Mouse (Mus musculus) MEL (cell line): ENCODE results near the gene Crisp4. TPM values are rescaled to one million over a fixed set of nuclear protein-coding genes. Genes with fewer than 3 reads are reported as not detected.

Experiments used
- DNase-seq: peaks from one replicate; pipeline ENCODE4 v3.0.0; 2011; ENCODE audit warnings: low read depth, low spot score
- H3K27ac ChIP-seq: 2 replicates; pipeline ENCODE4 v1.5.1; 2012; ENCODE audit warnings: low read depth, mild to moderate bottlenecking, control low read depth, low read length, moderate library complexity; ENCODE audit not compliant: control insufficient read depth
- H3K27me3 ChIP-seq, 2 experiments: fragments of 150-350 bp in 1 of 2; sonication (generic) in 1 of 2; 2 replicates each; pipeline ENCODE4 v1.6.1; 2012; ENCODE audit warnings: low read length in 2 of 2, mild to moderate bottlenecking in 2 of 2, improper control_type of control experiment in 1 of 2, moderate library complexity in 1 of 2; ENCODE audit not compliant: insufficient read depth in 2 of 2, control insufficient read depth in 1 of 2
- H3K36me3 ChIP-seq, 2 experiments: 2 replicates each; pipeline ENCODE4 v1.6.1; 2012 to 2014; ENCODE audit warnings: low read length in 2 of 2, improper control_type of control experiment in 1 of 2, inconsistent platforms in 1 of 2, mild to moderate bottlenecking in 1 of 2; ENCODE audit not compliant: insufficient read depth in 2 of 2, control insufficient read depth in 1 of 2
- H3K4me1 ChIP-seq, 2 experiments: fragments of 150-350 bp in 1 of 2; sonication (generic) in 1 of 2; 2 replicates each; pipeline ENCODE4 v1.6.1; 2012; ENCODE audit warnings: low read length in 2 of 2, improper control_type of control experiment in 1 of 2, mild to moderate bottlenecking in 1 of 2; ENCODE audit not compliant: insufficient read depth in 2 of 2, control insufficient read depth in 1 of 2
- H3K4me3 ChIP-seq, 2 experiments: fragments of 150-350 bp in 1 of 2; sonication (generic) in 1 of 2; 2 replicates each; pipeline ENCODE4 v1.5.1; 2012; ENCODE audit warnings: low read depth in 2 of 2, low read length in 2 of 2, mild to moderate bottlenecking in 2 of 2, moderate library complexity in 2 of 2, control low read depth in 1 of 2, improper control_type of control experiment in 1 of 2; ENCODE audit not compliant: control insufficient read depth in 1 of 2, insufficient read depth in 1 of 2
- H3K79me2 ChIP-seq: 2 replicates; pipeline ENCODE4 v1.6.1; 2012; ENCODE audit warnings: mild to moderate bottlenecking, low read length, moderate library complexity; ENCODE audit not compliant: control insufficient read depth, poor library complexity, insufficient read depth
- H3K9ac ChIP-seq: 2 replicates; pipeline ENCODE4 v1.6.1; 2012; ENCODE audit warnings: low read depth, mild to moderate bottlenecking, control low read depth, low read length, moderate library complexity; ENCODE audit not compliant: control insufficient read depth, poor library complexity, severe bottlenecking
- H3K9me3 ChIP-seq: fragments of 150-350 bp; sonication (generic); replicated peaks from 2 replicates; pipeline ENCODE4 v1.6.1; 2012; ENCODE audit warnings: mild to moderate bottlenecking, low read length, improper control_type of control experiment, moderate library complexity; ENCODE audit not compliant: insufficient read depth
- CHD1 ChIP-seq: IDR thresholded peaks from 2 replicates; pipeline ENCODE4 v1.6.1; 2012; ENCODE audit warnings: low read depth, mild to moderate bottlenecking, inconsistent platforms, low read length, improper control_type of control experiment
- CHD2 ChIP-seq: IDR thresholded peaks from 2 replicates; pipeline ENCODE4 v1.6.1; 2011; ENCODE audit warnings: low read length, improper control_type of control experiment
- CTCF ChIP-seq, 3 experiments: IDR thresholded peaks in 2 of 3; conservative IDR thresholded peaks in 1 of 3; 2 replicates each; pipeline ENCODE4 v1.5.1; 2011 to 2012; ENCODE audit warnings: low read length in 3 of 3, low read depth in 2 of 3, mild to moderate bottlenecking in 2 of 3, improper control_type of control experiment in 1 of 3, inconsistent platforms in 1 of 3, mixed read lengths in 1 of 3, moderate library complexity in 1 of 3; ENCODE audit not compliant: control insufficient read depth in 1 of 3, insufficient read depth in 1 of 3, poor library complexity in 1 of 3, severe bottlenecking in 1 of 3
- ELF1 ChIP-seq: IDR thresholded peaks from 2 replicates; pipeline ENCODE4 v1.6.1; 2014; ENCODE audit warnings: low read depth, mild to moderate bottlenecking, inconsistent platforms, low read length, improper control_type of control experiment, moderate library complexity
- EP300 ChIP-seq, 2 experiments: IDR thresholded peaks; 2 replicates each; pipeline ENCODE4 v1.6.1; 2011; ENCODE audit warnings: improper control_type of control experiment in 2 of 2, low read length in 2 of 2, low read depth in 1 of 2, mild to moderate bottlenecking in 1 of 2
- GABPA ChIP-seq: IDR thresholded peaks from 2 replicates; pipeline ENCODE4 v1.6.1; 2012; ENCODE audit warnings: low read depth, mild to moderate bottlenecking, inconsistent platforms, low read length, improper control_type of control experiment, moderate library complexity
- HCFC1 ChIP-seq: IDR thresholded peaks from 2 replicates; pipeline ENCODE4 v1.6.1; 2012; ENCODE audit warnings: low read depth, mild to moderate bottlenecking, inconsistent platforms, low read length, improper control_type of control experiment, moderate library complexity
- JUND ChIP-seq: IDR thresholded peaks from 2 replicates; pipeline ENCODE4 v1.6.1; 2011; ENCODE audit warnings: low read depth, mild to moderate bottlenecking, improper control_type of control experiment, low read length
- KAT2A ChIP-seq: conservative IDR thresholded peaks from 2 replicates; pipeline ENCODE4 v1.6.1; 2012; ENCODE audit warnings: low read depth, low read length, improper control_type of control experiment, inconsistent platforms
- MAFK ChIP-seq: IDR thresholded peaks from 2 replicates; pipeline ENCODE4 v1.6.1; 2011; ENCODE audit warnings: low read depth, mild to moderate bottlenecking, low read length, improper control_type of control experiment, borderline replicate concordance
- MEF2A ChIP-seq: IDR thresholded peaks from 2 replicates; pipeline ENCODE4 v1.6.1; 2014; ENCODE audit warnings: low read depth, mild to moderate bottlenecking, inconsistent platforms, low read length, improper control_type of control experiment; ENCODE audit not compliant: poor library complexity, insufficient replicate concordance, severe bottlenecking; ENCODE audit errors: extremely low read depth
- MYC ChIP-seq: IDR thresholded peaks from 2 replicates; pipeline ENCODE4 v1.6.1; 2011; ENCODE audit warnings: low read depth, mild to moderate bottlenecking, low read length, improper control_type of control experiment, moderate library complexity
- NRF1 ChIP-seq: IDR thresholded peaks from 2 replicates; pipeline ENCODE4 v1.6.1; 2014; ENCODE audit warnings: low read depth, mild to moderate bottlenecking, inconsistent platforms, low read length, improper control_type of control experiment, moderate library complexity; ENCODE audit not compliant: poor library complexity, insufficient read depth, severe bottlenecking
- POLR2A ChIP-seq, 2 experiments: IDR thresholded peaks; 2 replicates each; pipeline ENCODE4 v1.6.1; 2011 to 2012; ENCODE audit warnings: low read length in 2 of 2, mild to moderate bottlenecking in 2 of 2, control low read depth in 1 of 2, improper control_type of control experiment in 1 of 2, low read depth in 1 of 2, moderate library complexity in 1 of 2; ENCODE audit not compliant: control insufficient read depth in 1 of 2, insufficient read depth in 1 of 2, poor library complexity in 1 of 2
- POLR2AphosphoS2 ChIP-seq: IDR thresholded peaks from 2 replicates; pipeline ENCODE4 v1.6.1; 2011; ENCODE audit warnings: low read length, improper control_type of control experiment
- POLR2AphosphoS5 ChIP-seq: IDR thresholded peaks from 2 replicates; pipeline ENCODE4 v1.6.1; 2012; ENCODE audit warnings: low read depth, borderline replicate concordance, mild to moderate bottlenecking, inconsistent platforms, low read length, moderate library complexity, mixed read lengths
- RCOR1 ChIP-seq: IDR thresholded peaks from 2 replicates; pipeline ENCODE4 v1.6.1; 2012; ENCODE audit warnings: low read depth, mild to moderate bottlenecking, inconsistent platforms, low read length, improper control_type of control experiment
- SMC3 ChIP-seq: IDR thresholded peaks from 2 replicates; pipeline ENCODE4 v1.6.1; 2011; ENCODE audit warnings: low read depth, low read length, improper control_type of control experiment
- TBP ChIP-seq: IDR thresholded peaks from 2 replicates; pipeline ENCODE4 v1.8.0; 2011; ENCODE audit warnings: low read depth, low read length, improper control_type of control experiment
- TCF12 ChIP-seq: IDR thresholded peaks from 2 replicates; pipeline ENCODE4 v1.6.1; 2014; ENCODE audit warnings: low read depth, mild to moderate bottlenecking, inconsistent platforms, low read length, improper control_type of control experiment, moderate library complexity
- UBTF ChIP-seq: IDR thresholded peaks from 2 replicates; pipeline ENCODE4 v1.6.1; 2012; ENCODE audit warnings: low read depth, mild to moderate bottlenecking, inconsistent platforms, low read length, improper control_type of control experiment, moderate library complexity, borderline replicate concordance; ENCODE audit not compliant: insufficient read depth
- ZC3H11A ChIP-seq: IDR thresholded peaks from 2 replicates; pipeline ENCODE4 v1.6.1; 2012; ENCODE audit warnings: low read depth, mild to moderate bottlenecking, inconsistent platforms, low read length, improper control_type of control experiment
- ZMIZ1 ChIP-seq: IDR thresholded peaks from 2 replicates; pipeline ENCODE4 v1.6.1; 2012; ENCODE audit warnings: low read depth, mild to moderate bottlenecking, inconsistent platforms, low read length, improper control_type of control experiment, moderate library complexity
- ZNF384 ChIP-seq: IDR thresholded peaks from 2 replicates; pipeline ENCODE4 v1.6.1; 2012; ENCODE audit warnings: low read depth, mild to moderate bottlenecking, inconsistent platforms, low read length, improper control_type of control experiment
- polyA plus RNA-seq, 2 experiments: library from polyadenylated mRNA; stranded (reverse) in 1 of 2; unstranded in 1 of 2; fragments of >175 nt in 1 of 2; fragments of >200 nt in 1 of 2; gene quantifications; 2 replicates each; pipeline versions ENCODE4 v1.2.1 to v1.2.4; 2012; ENCODE audit warnings: low replicate concordance in 2 of 2, low read depth in 1 of 2; ENCODE audit not compliant: insufficient read length in 2 of 2, insufficient read depth in 1 of 2, missing spikeins in 1 of 2
- total RNA-seq: library from RNA; depleted of rRNA; stranded (reverse); fragments of 300-350 nt; gene quantifications from 2 replicates; pipeline ENCODE4 v1.2.3, GENCODE M21; 2012; rRNA removed

Crisp4 gene
- total RNA-seq: not detected in 2 replicates
- not detected for polyA plus RNA-seq

DNA sequence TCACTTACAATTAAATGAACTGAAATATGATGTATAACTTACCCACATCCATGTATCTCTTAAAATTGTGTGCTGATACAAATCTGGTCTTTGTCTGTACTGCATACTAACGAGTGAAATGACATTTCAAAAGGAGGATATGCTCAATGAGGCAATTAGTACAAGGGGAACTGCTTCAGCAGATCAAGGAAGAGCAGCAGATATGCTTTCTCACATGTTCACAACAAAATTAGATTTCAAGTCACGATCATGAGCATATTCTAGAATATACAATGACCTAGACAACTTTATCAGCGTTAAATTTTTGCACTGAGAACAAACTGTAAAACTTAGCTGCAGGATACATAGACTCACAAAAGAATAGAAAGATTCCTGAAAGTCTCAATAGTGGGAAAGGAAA lies at the start of gene Crisp4:
Crisp4 (minus strand) TSS at position 101 of the 400 bp plus-strand sequence.
- no peaks in the 10 kb centered on the region for H3K4me1 ChIP-seq
- TF ChIP-seq CHD2 (no peak), GABPA (no peak), NRF1 (no peak), KAT2A (no peak), HCFC1 (no peak)
- TF ChIP-seq, all 39 proteins: peak for 0
- Histone ChIP-seq H3K36me3 (no peaks in the 10 kb centered on the region), H3K9ac (no peak within 1 kb of the TSS), H3K79me2 (no peaks in the 10 kb centered on the region), H3K27ac (no peak within 1 kb of the TSS), H3K4me3 (no peak within 1 kb of the TSS; a peak in 1 of 4 replicates), H3K9me3 (no peaks in the 10 kb centered on the region), H3K27me3 (no peaks in the 10 kb centered on the region)
- DNase-seq: no peak

DNA sequence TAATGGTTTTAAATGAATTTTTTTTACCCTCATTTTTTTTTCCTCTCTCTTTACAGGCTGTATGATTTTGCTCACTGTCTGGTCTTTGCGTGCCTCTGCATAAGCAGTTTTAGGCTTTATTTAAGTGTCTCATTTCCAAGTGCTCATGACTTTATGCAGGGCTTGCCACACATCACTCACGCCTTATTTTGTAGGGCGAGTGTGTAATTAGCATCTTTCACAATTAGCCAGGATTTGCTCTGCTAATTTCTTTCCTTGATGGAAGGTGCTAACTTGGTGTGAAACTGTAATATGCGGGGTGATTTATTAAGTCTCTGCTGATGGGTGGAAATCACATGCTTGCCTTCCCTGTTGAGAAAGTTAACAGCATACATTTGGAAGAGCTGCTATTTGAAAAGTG lies 46.0 kb upstream of the Crisp4 start:
- H3K9ac ChIP-seq: no peak overlapping the region
- no peak for TF ChIP-seq TCF12
- TF ChIP-seq POLR2AphosphoS5: no peak
- TF ChIP-seq ZC3H11A: no peak
- TF ChIP-seq CTCF (IDR thresholded peaks at IDR 0.05 in 2 of 3, conservative IDR thresholded peaks at IDR 0.05 in 1 of 3; ENCODE audit: control insufficient read depth in 1 of 3, insufficient read depth in 1 of 3, low read depth in 2 of 3, low read length in 3 of 3, poor library complexity in 1 of 3, severe bottlenecking in 1 of 3): no peak
- no peak for TF ChIP-seq MAFK
- no peak for TF ChIP-seq SMC3
- no peak for TF ChIP-seq ZNF384
- TF ChIP-seq POLR2AphosphoS2: no peak
- TF ChIP-seq CHD1: no peak
- no peak for TF ChIP-seq EP300 (IDR thresholded peaks at IDR 0.05; ENCODE audit: low read depth in 1 of 2, low read length in 2 of 2)
- no peak for TF ChIP-seq UBTF
- TF ChIP-seq ZMIZ1: no peak
- no peak for TF ChIP-seq TBP
- no peak for TF ChIP-seq POLR2A (IDR thresholded peaks at IDR 0.05; ENCODE audit: control insufficient read depth in 1 of 2, insufficient read depth in 1 of 2, low read depth in 1 of 2, low read length in 2 of 2, poor library complexity in 1 of 2)
- TF ChIP-seq ELF1: no peak
- TF ChIP-seq JUND: no peak
- no peak for TF ChIP-seq MYC
- TF ChIP-seq MEF2A: no peak
- no peak for TF ChIP-seq RCOR1
- TF ChIP-seq, all 39 proteins: peak for 0
- H3K36me3 ChIP-seq: no peaks in the 10 kb centered on the region
- H3K27me3 ChIP-seq: no peaks in the 10 kb centered on the region
- H3K27ac ChIP-seq: no peak overlapping the region
- no peak for DNase-seq
- no peaks in the 10 kb centered on the region for H3K4me1 ChIP-seq
- H3K79me2 ChIP-seq: no peaks in the 10 kb centered on the region
- H3K9me3 ChIP-seq: no peaks in the 10 kb centered on the region
- H3K4me3 ChIP-seq: no peak overlapping the region
